ENCODE assay signal across 9 mouse cellular contexts in genomic region chr6:82850556-82850955, GRCm38 (mm10).
A peak's percentile ranks its signal among the peaks of the same experiment; 100 is the strongest.
DNase-seq lines count a peak whose midpoint lies in the region.
"Had no signal": no experiment of that assay in that cellular context is flagged by ENCODE, and none has a peak within 500 bp of the region (broad histone marks: within the 10 kb centered on the region; RNA-seq: fewer than 3 reads in every experiment).

No protein-coding gene starts in this region.

- peak; percentile 45 to 71 for DNase-seq in cerebellum, postnatal 14 days
- no peak for DNase-seq in cerebellum, adult 9-10 months
- DNase-seq in cerebellum, postnatal 36 days, result peak; percentile 21 to 25
- DNase-seq in cerebellum, postnatal 4 days (ENCODE audit: low spot score in 2 of 2), result no peak
- DNase-seq: adrenal gland, adult 2 months; adrenal gland, postnatal 10 days; adrenal gland, postnatal 25 days; cerebellum, adult 11 months; embryo, embryonic 11 days had no signal

Comparison
In these comparisons a context has a peak if more than half of its experiments do, and no peak if none do; other contexts are left out.
1. DNase-seq: peak in cerebellum, postnatal 14 days (2 of 2) and cerebellum, postnatal 36 days (2 of 2); none in cerebellum, adult 9-10 months (single experiment) and cerebellum, postnatal 4 days (0 of 2).